Mouse (Mus musculus) hematopoietic multipotent progenitor cell, adult 10-12 weeks (in vitro differentiated cells): ENCODE results near the gene Cyp2c50. TPM values are rescaled to one million over a fixed set of nuclear protein-coding genes. Genes with fewer than 3 reads are reported as not detected.

Experiments used
- polyA plus RNA-seq: library from polyadenylated mRNA; stranded (reverse); fragments of >175 nt; gene quantifications from 2 replicates; pipeline ENCODE4 v1.2.3, GENCODE M21; 2012; ENCODE audit warnings: low replicate concordance

Gene Cyp2c50
- not detected in 2 replicates for polyA plus RNA-seq

GRCm38 (mm10) chr19:40089421-40089820 lies at the start of gene Cyp2c50:
Gene Cyp2c50 (plus strand): TSS chr19:40089688.

GRCm38 (mm10) chr19:40073701-40074100 lies 15.8 kb upstream of the Cyp2c50 start, which contains the start of gene Cyp2c54:
Gene Cyp2c54 (minus strand): TSS chr19:40073827.

Other genes starting within 250 kb of the Cyp2c50 start
- not detected in 2 replicates for gene Cyp2c69, start 202.9 kb upstream of the Cyp2c50 start, polyA plus RNA-seq
- not detected in 2 replicates for gene Cyp2c37, start 97.3 kb upstream of the Cyp2c50 start, polyA plus RNA-seq
- gene Cyp2c54, start 15.9 kb upstream of the Cyp2c50 start, polyA plus RNA-seq = not detected in 2 replicates
- gene Cyp2c70, start 97.6 kb downstream of the Cyp2c50 start, polyA plus RNA-seq = not detected in 2 replicates
- 5.1 and 23.8 TPM in 2 replicates for gene Pdlim1, start 182.2 kb downstream of the Cyp2c50 start, polyA plus RNA-seq